Mouse (Mus musculus) liver, embryonic 12.5 days (tissue): ENCODE results near the gene Tnip1. TPM values are rescaled to one million over a fixed set of nuclear protein-coding genes. Genes with fewer than 3 reads are reported as not detected.
"Not testable (repeated sequence)": the region's sequence is repeated elsewhere in the genome, so short reads cannot be mapped to it uniquely, and the experiment has no call there.

Experiments used
- ATAC-seq: fragments of 200-750 bp; cut with Nextera tagmentation; 2 replicates; pipeline ENCODE4 v1.8.0; 2017; ENCODE audit warnings: moderate number of reproducible peaks, mild to moderate bottlenecking, moderate library complexity
- H3K27ac ChIP-seq: fragments of 300-500 bp; sonication (generic); 2 replicates; pipeline ENCODE4 v1.5.1; 2016; ENCODE audit warnings: mild to moderate bottlenecking
- H3K27me3 ChIP-seq: fragments of 300-500 bp; sonication (generic); replicated peaks from 2 replicates; pipeline ENCODE4 v1.6.1; 2016; ENCODE audit warnings: mild to moderate bottlenecking, moderate library complexity
- H3K36me3 ChIP-seq: fragments of 300-500 bp; sonication (generic); 2 replicates; pipeline ENCODE4 v1.6.1; 2016; ENCODE audit warnings: mild to moderate bottlenecking, moderate library complexity
- H3K4me1 ChIP-seq: fragments of 300-500 bp; sonication (generic); 2 replicates; pipeline ENCODE4 v1.6.1; 2016
- H3K4me2 ChIP-seq: fragments of 300-500 bp; sonication (generic); 2 replicates; pipeline ENCODE4 v1.6.1; 2016; ENCODE audit warnings: mild to moderate bottlenecking, moderate library complexity
- H3K4me3 ChIP-seq: fragments of 300-500 bp; sonication (generic); 2 replicates; pipeline ENCODE4 v1.5.1; 2016; ENCODE audit warnings: mild to moderate bottlenecking, moderate library complexity
- H3K9ac ChIP-seq: fragments of 300-500 bp; sonication (generic); 2 replicates; pipeline ENCODE4 v1.6.1; 2016; ENCODE audit warnings: mild to moderate bottlenecking, moderate library complexity
- H3K9me3 ChIP-seq: fragments of 300-500 bp; sonication (generic); replicated peaks from 2 replicates; pipeline ENCODE4 v1.6.1; 2016; ENCODE audit warnings: mild to moderate bottlenecking, moderate library complexity
- WGBS: fragments of 180-500 bp; shearing (Covaris S2); methylation state at CpG from one replicate; pipeline ENCODE4 v1.1.7; 2016; ENCODE audit not compliant: insufficient replicate concordance; 5-methylcytosine and 5-hydroxymethylcytosine counted together
- polyA plus RNA-seq: library from polyadenylated mRNA; unstranded; fragments of >200 nt; fragmentation: Nextera tagmentation; extraction: Ambion mirVana; gene quantifications from 2 replicates; pipeline ENCODE4 v1.2.1, GENCODE M21; 2016

The Tnip1 gene
- polyA plus RNA-seq, 1 experiment from 2014 or later = 7.6 TPM

DNA sequence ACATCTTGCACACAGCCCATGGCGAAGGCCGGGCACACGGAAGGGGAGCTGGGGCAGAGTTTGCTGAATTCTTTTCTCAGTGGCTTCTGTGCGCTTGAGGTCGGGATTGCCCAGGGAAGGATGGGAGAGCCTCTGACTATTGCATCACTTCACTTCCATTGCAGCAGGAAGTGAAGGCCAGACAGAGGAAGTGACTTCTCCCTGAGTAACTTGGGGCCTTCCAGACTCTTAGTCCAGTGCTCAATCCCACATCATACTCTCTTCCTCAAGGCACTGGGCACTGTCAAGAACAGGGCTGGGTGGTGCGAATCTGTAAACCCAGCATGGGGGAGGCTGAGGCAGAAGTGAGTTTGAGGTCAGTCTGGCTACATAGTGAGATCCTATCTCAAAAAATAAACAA is 2.5 kb upstream of the Tnip1 start:
- no peak for ATAC-seq
- 58% methylated on average over 6 of the region's 6 CpGs for WGBS

GRCm38 (mm10) chr11:54961921-54962320 is 796 bp downstream of the Tnip1 start:
- ATAC-seq = no peak
- no peak overlapping the region for H3K4me3 ChIP-seq
- no peak overlapping the region for H3K4me2 ChIP-seq
- WGBS = 33% methylated on average over 3 of the region's 3 CpGs
- H3K27ac ChIP-seq = no peak overlapping the region
- H3K4me1 ChIP-seq = peaks cover 56% of the 10 kb centered on the region
- H3K9me3 ChIP-seq = no peaks in the 10 kb centered on the region
- no peaks in the 10 kb centered on the region for H3K27me3 ChIP-seq
- no peaks in the 10 kb centered on the region for H3K36me3 ChIP-seq
- H3K9ac ChIP-seq = no peak overlapping the region

More for the DNA sequence above, 2.5 kb upstream of the Tnip1 start:
- H3K9me3 ChIP-seq = no peaks in the 10 kb centered on the region
- H3K27me3 ChIP-seq = no peaks in the 10 kb centered on the region
- H3K9ac ChIP-seq = no peak overlapping the region
- no peaks in the 10 kb centered on the region for H3K36me3 ChIP-seq
- no peak overlapping the region for H3K27ac ChIP-seq
- H3K4me1 ChIP-seq = peaks cover 24% of the 10 kb centered on the region
- no peak overlapping the region for H3K4me2 ChIP-seq
- no peak overlapping the region for H3K4me3 ChIP-seq

DNA sequence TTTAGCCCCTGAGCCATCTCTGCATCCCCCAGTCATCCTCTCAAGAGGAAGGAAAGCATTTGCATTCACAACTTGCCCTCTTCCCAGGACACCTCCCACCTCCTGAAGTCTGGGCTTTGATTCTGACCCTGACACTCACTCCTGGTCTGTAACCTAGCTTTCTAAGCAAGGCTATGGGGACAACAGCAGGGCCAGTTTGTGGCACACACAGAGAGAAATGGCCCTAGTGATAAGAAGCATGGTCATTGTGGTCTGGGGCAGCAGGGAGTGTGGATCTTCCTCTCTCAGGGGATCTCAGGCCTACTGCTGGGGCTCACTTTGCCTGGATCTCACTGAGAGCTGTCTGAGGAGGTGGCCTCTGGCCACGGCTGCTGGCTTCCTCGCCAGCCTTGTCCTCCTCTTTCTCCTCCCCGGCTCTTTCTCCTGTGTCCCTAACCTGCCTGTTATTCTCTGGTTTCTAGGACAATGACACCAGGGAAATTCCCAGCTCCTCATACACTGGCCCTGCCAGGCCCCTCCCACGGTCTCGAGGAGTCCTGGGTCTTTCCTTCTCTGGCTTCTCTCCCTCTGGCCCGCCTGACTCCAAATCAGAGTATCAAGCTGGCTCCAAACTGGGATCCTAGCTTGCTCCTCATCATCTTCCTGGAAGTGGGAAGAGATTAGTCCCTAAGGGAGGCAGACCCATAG is 1.4 kb downstream of the Tnip1 start:
- no peak overlapping the region for H3K27ac ChIP-seq
- WGBS = 64% methylated on average over 6 of the region's 6 CpGs
- no peak overlapping the region for H3K4me2 ChIP-seq

DNA sequence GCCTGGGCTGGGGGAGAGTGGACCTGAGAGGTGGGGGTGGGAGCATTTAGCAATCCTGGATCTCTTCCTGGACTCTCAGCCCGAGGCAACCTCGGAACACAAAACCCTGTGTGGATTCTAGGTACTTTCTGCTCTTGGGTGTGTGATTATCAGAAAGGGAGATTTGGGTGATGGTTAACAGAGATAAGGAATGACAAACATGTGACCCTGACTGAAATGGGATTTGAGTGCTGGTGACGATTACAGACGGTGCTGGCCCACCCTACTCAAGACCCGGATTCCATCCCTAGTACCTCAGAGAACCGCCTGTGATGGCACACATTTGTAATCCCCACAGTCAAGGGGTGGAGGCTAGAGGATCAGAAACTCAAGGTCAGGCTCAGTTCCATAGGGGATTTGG is 2.5 kb downstream of the Tnip1 start:
- H3K4me3 ChIP-seq = no peak overlapping the region
- no peak for ATAC-seq
- H3K9me3 ChIP-seq = no peaks in the 10 kb centered on the region
- H3K27me3 ChIP-seq = no peaks in the 10 kb centered on the region
- WGBS = 66% methylated on average over 6 of the region's 6 CpGs
- H3K4me2 ChIP-seq = no peak overlapping the region
- H3K36me3 ChIP-seq = no peaks in the 10 kb centered on the region
- no peak overlapping the region for H3K9ac ChIP-seq
- H3K27ac ChIP-seq = no peak overlapping the region
- peaks cover 62% of the 10 kb centered on the region for H3K4me1 ChIP-seq

More for the DNA sequence above, 1.4 kb downstream of the Tnip1 start:
- Histone ChIP-seq H3K4me1 (peaks cover 62% of the 10 kb centered on the region), H3K4me3 (no peak overlapping the region), H3K9ac (no peak overlapping the region), H3K27me3 (no peaks in the 10 kb centered on the region), H3K36me3 (no peaks in the 10 kb centered on the region), H3K9me3 (no peaks in the 10 kb centered on the region)
- ATAC-seq = no peak

DNA sequence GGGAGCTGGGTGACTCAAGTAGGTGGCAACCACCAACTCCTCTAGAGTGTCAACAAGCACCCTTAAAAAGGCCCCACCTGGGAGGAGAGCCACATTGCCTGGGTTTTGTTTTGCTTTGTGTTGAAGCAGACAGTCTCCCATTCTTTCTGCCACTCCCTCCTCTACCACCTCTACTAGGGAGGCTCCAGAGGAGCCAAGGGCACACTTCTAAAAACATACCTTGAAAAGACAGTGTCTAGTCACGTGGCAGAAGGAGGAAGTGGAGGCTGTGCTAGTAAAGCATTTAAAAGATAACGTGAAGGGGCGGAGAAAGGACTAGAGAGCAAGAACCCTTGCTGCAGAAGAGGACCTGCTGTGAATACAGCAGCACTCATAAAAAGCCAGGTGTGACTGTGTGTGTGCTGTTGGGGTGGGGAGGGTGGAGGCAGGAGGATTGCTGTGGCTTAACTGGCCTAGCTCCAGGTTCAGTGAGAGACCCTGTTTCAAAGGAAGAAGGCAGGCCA is 4.1 kb downstream of the Tnip1 start:
- no peaks in the 10 kb centered on the region for H3K9me3 ChIP-seq
- no peak overlapping the region for H3K9ac ChIP-seq
- no peaks in the 10 kb centered on the region for H3K36me3 ChIP-seq
- H3K4me2 ChIP-seq = peak overlapping the region; percentile 19; the same call in 1 of the 2 replicates
- H3K27me3 ChIP-seq = no peaks in the 10 kb centered on the region
- 2% methylated on average over 3 of the region's 3 CpGs for WGBS
- no peak overlapping the region for H3K4me3 ChIP-seq
- ATAC-seq = no peak
- H3K27ac ChIP-seq = peak overlapping the region; percentile 7; the same call in 1 of the 2 replicates
- H3K4me1 ChIP-seq = peaks cover 74% of the 10 kb centered on the region

DNA sequence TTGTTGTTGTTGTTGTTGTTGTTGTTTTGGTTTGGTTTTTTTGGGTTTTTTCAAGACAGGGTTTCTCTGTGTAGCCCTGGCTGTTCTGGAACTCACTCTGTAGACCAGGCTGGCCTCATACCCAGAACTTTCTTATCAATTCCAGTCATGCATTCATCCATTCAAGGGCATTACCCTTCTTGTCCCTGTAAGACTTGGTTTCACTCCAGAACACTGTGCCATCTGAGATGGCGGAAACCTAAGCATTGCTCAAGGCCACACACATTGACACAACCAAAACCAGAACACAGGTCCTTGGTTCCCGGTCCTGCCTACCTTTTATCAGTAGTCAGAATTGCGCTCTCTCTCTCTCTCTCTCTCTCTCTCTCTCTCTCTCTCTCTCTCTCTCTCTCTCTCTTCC is 5.0 kb downstream of the Tnip1 start:
- not testable (repeated sequence) for ATAC-seq, H3K4me2 ChIP-seq, H3K9ac ChIP-seq, H3K36me3 ChIP-seq, H3K27ac ChIP-seq, H3K9me3 ChIP-seq, H3K27me3 ChIP-seq, H3K4me3 ChIP-seq
- 65% methylated on average over 3 of the region's 3 CpGs for WGBS
- H3K4me1 ChIP-seq = peaks cover 75% of the 10 kb centered on the region

DNA sequence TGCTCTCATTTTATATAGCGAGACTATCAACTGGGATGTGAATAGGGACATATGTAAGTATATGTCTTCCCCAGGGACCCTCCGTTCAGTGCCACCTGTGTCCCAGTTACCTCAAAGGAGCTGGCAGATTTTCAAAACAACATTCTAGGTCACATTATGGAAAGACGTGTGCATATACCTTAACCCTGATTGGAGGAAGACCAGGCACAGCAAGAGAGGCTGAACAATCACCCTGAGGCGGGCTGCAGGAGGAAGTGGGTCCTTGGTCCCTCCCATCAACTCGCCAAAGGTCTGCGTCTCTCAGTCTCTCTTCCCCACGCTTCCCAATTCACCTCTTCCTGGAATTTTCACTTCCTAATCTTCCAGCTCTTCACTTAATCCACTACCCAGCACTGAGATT is 5.8 kb downstream of the Tnip1 start:
- no peak overlapping the region for H3K4me2 ChIP-seq
- H3K4me1 ChIP-seq = peaks cover 75% of the 10 kb centered on the region
- H3K27ac ChIP-seq = no peak overlapping the region
- H3K36me3 ChIP-seq = no peaks in the 10 kb centered on the region
- 42% methylated on average over 7 of the region's 7 CpGs for whole genome bisulfite sequencing
- H3K9me3 ChIP-seq = no peaks in the 10 kb centered on the region
- H3K9ac ChIP-seq = no peak overlapping the region
- H3K4me3 ChIP-seq = no peak overlapping the region
- no peak for ATAC-seq
- H3K27me3 ChIP-seq = no peaks in the 10 kb centered on the region

DNA sequence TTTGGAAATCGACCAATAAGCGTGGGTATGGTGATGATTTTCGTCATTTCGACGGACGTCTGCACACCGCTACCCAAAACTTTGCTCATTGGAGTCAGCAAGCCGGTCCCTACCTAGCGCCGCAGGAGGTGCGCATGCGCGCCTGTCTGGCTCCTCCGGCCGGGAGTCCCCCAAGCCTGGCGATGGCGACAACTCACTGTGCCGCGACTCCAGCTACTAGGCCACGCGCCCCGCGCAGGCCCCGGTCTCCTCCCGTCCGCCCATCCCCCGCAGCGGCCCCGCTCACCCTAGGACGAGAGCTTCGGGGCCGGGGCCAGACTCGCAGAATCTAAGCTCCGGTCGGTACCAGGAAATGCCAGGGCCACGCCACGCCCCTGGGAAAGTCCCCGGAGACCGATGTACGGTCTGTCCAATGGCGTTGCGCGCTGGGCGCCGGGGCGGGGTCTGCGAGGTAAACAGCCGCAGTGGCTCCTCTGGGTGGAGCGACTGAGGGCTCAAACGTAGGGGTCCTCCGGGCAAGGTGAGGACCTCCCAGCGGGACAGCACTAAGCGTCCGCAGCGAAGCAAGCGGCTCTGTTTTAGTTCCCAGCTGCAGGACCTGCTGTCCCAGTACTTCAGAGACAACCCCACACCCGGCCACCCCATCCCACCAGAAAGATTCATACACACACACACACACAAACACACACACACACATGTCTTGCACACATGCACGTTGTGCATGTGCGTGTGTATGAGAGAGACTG is 6.8 kb downstream of the Tnip1 start:
- peak overlapping the region; percentile 89 for H3K4me3 ChIP-seq
- peak; percentile 97 for ATAC-seq
- peaks cover 69% of the 10 kb centered on the region for H3K4me1 ChIP-seq
- under 1% methylated on average over 59 of the region's 59 CpGs for WGBS
- H3K9me3 ChIP-seq = no peaks in the 10 kb centered on the region
- peak overlapping the region; percentile 94 for H3K27ac ChIP-seq
- H3K36me3 ChIP-seq = no peaks in the 10 kb centered on the region
- no peaks in the 10 kb centered on the region for H3K27me3 ChIP-seq
- H3K4me2 ChIP-seq = peak overlapping the region; percentile 83
- H3K9ac ChIP-seq = peak overlapping the region; percentile 86

DNA sequence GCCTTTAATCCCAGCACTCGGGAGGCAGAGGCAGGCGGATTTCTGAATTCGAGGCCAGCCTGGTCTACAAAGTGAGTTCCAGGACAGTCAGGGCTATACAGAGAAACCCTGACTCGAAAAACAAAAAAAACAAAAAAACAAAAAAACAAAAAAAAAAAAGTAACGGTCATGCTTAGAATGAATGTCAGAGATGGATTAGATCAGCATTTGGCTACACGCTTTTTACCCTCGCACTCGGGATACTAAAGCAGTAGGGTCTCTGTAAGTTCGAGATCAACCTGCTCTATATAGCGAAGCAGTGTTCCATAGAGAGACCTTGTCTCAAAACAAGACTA is 7.3 kb downstream of the Tnip1 start:
- WGBS = 37% methylated on average over 10 of the region's 10 CpGs
- H3K27me3 ChIP-seq, H3K9me3 ChIP-seq, ATAC-seq, H3K36me3 ChIP-seq: not testable (repeated sequence)
- Histone ChIP-seq H3K27ac (peak overlapping the region; percentile 94), H3K4me2 (peak overlapping the region; percentile 83), H3K4me3 (peak overlapping the region; percentile 89), H3K4me1 (peaks cover 69% of the 10 kb centered on the region), H3K9ac (peak overlapping the region; percentile 86)

DNA sequence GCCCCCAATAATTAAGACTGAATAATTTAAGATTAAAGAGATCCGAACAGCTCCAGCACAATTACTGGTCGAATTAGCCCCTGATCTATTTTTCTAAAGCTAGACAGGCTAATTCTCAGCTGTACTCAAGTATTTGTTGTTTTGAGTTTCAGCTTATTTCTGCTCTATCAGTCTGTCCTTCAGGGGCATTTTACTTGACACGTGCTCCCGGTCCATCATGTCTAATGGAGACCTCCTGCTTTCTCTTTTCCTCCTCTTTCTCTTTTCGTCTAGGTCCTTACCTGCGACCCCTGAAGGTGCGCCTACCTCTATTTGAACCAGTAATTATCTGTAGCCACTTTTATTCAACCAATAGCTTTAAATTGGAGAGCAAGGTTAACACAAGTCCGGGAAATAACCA is 8.0 kb downstream of the Tnip1 start:
- Histone ChIP-seq H3K4me3 (no peak overlapping the region), H3K4me2 (peak overlapping the region; percentile 83), H3K27ac (no peak overlapping the region), H3K9me3 (no peaks in the 10 kb centered on the region), H3K27me3 (no peaks in the 10 kb centered on the region), H3K4me1 (peaks cover 64% of the 10 kb centered on the region), H3K36me3 (no peaks in the 10 kb centered on the region), H3K9ac (no peak overlapping the region)
- 76% methylated on average over 8 of the region's 8 CpGs for WGBS
- ATAC-seq = no peak

GRCm38 (mm10) chr11:54953993-54954446 is 8.7 kb downstream of the Tnip1 start:
- no peaks in the 10 kb centered on the region for H3K9me3 ChIP-seq
- H3K4me1 ChIP-seq = peaks cover 58% of the 10 kb centered on the region
- no peaks in the 10 kb centered on the region for H3K27me3 ChIP-seq
- no peak overlapping the region for H3K9ac ChIP-seq
- no peak overlapping the region for H3K27ac ChIP-seq
- 67% methylated on average over 9 of the region's 9 CpGs for WGBS
- H3K36me3 ChIP-seq = no peaks in the 10 kb centered on the region
- H3K4me2 ChIP-seq = peak overlapping the region; percentile 83; the same call in 1 of the 2 replicates
- no peak overlapping the region for H3K4me3 ChIP-seq
- no peak for ATAC-seq

DNA sequence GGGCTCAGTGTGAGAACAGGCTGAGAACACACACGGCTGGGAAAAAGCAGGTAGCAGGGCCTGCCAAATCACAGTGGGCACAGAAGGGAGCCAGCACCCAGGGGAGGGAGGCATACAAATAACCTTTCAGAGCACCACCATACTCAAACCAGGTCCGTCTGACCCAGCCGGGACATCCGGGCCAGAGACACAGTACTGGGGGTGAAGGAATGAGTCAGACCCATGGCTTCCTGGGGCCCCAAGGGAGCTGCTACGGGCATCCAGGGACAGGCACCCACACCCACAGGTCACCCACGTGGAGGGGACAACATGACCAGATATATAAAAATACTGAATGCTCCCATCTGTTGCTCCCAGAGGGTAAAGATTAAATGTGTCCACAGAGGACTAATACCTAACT is 10.1 kb downstream of the Tnip1 start:
- Histone ChIP-seq H3K27me3 (no peaks in the 10 kb centered on the region), H3K9me3 (no peaks in the 10 kb centered on the region)

More for the DNA sequence above, 10.1 kb downstream of the Tnip1 start:
- H3K4me3 ChIP-seq = no peak overlapping the region
- no peak overlapping the region for H3K9ac ChIP-seq
- 56% methylated on average over 6 of the region's 6 CpGs for WGBS
- H3K27ac ChIP-seq = no peak overlapping the region
- ATAC-seq = no peak
- no peak overlapping the region for H3K4me2 ChIP-seq
- peaks cover 44% of the 10 kb centered on the region for H3K4me1 ChIP-seq
- H3K36me3 ChIP-seq = no peaks in the 10 kb centered on the region
